Mouse (Mus musculus): ENCODE data around the gene AC131692.1.

The AC131692.1 gene

GRCm38 (mm10) chr19:6067724-6068415, 26.3 kb upstream of the AC131692.1 start, which contains the start of gene Tm7sf2:
Gene Tm7sf2, minus strand, starts transcription at chr19:6068373.
- DNase-seq (ENCODE audit: low read depth, low spot score), result no peak

- DNase-seq (ENCODE audit: low read depth, low spot score), result no peak
These were observed 25.3 kb upstream of the AC131692.1 start for GRCm38 (mm10) chr19:6068951-6069350.

GRCm38 (mm10) chr19:6069851-6070250, 24.4 kb upstream of the AC131692.1 start:
- no peak for DNase-seq (ENCODE audit: low read depth, low spot score)

GRCm38 (mm10) chr19:6070571-6071250, 23.5 kb upstream of the AC131692.1 start:
- DNase-seq (ENCODE audit: low read depth, low spot score), result no peak

- no peak for DNase-seq (ENCODE audit: low read depth, low spot score)
These were observed 23.0 kb upstream of the AC131692.1 start for GRCm38 (mm10) chr19:6071261-6071660.

- no peak for DNase-seq (ENCODE audit: low read depth, low spot score)
These were observed 20.3 kb upstream of the AC131692.1 start for GRCm38 (mm10) chr19:6073889-6074288.

GRCm38 (mm10) chr19:6076564-6077393, 17.4 kb upstream of the AC131692.1 start, which contains the start of gene Vps51:
Gene Vps51, minus strand, starts transcription at chr19:6077231.
- DNase-seq (ENCODE audit: low read depth, low spot score), result peak; percentile 84

- DNase-seq (ENCODE audit: low read depth, low spot score), result no peak
These were observed 14.2 kb upstream of the AC131692.1 start, which contains the start of gene Tmem262 for GRCm38 (mm10) chr19:6079983-6080480. Gene Tmem262, plus strand, starts transcription at chr19:6080033.

- no peak for DNase-seq (ENCODE audit: low read depth, low spot score)
These were observed 12.1 kb upstream of the AC131692.1 start, which contains the start of gene Gm28374 for GRCm38 (mm10) chr19:6082156-6082555. Gene Gm28374, minus strand, starts transcription at chr19:6082256.

GRCm38 (mm10) chr19:6084478-6085248, 9.6 kb upstream of the AC131692.1 start, which contains the start of the genes Zfpl1 and Cdca5:
Gene Zfpl1, minus strand, starts transcription at chr19:6084956.
Gene Cdca5, plus strand, starts transcription at chr19:6084983.
- DNase-seq (ENCODE audit: low read depth, low spot score), result peak; percentile 98

- DNase-seq (ENCODE audit: low read depth, low spot score), result no peak
These were observed 8.8 kb upstream of the AC131692.1 start for GRCm38 (mm10) chr19:6085417-6085879.

GRCm38 (mm10) chr19:6088841-6089240, 5.4 kb upstream of the AC131692.1 start:
- DNase-seq (ENCODE audit: low read depth, low spot score), result no peak

- DNase-seq (ENCODE audit: low read depth, low spot score), result no peak
These were observed 3.6 kb downstream of the AC131692.1 start for GRCm38 (mm10) chr19:6097847-6098246.

- DNase-seq (ENCODE audit: low read depth, low spot score), result no peak
These were observed 7.0 kb downstream of the AC131692.1 start for GRCm38 (mm10) chr19:6101186-6101585.

- no peak for DNase-seq (ENCODE audit: low read depth, low spot score)
These were observed 8.1 kb downstream of the AC131692.1 start for GRCm38 (mm10) chr19:6102169-6102853.

GRCm38 (mm10) chr19:6104476-6104875, 10.3 kb downstream of the AC131692.1 start:
- no peak for DNase-seq (ENCODE audit: low read depth, low spot score)

- DNase-seq (ENCODE audit: low read depth, low spot score), result no peak
These were observed 11.4 kb downstream of the AC131692.1 start, which contains the start of gene Naaladl1 for GRCm38 (mm10) chr19:6105586-6105985. Gene Naaladl1, plus strand, starts transcription at chr19:6105782.

GRCm38 (mm10) chr19:6113116-6113515, 18.9 kb downstream of the AC131692.1 start:
- DNase-seq (ENCODE audit: low read depth, low spot score), result no peak

GRCm38 (mm10) chr19:6116113-6116850, 22.1 kb downstream of the AC131692.1 start:
- DNase-seq (ENCODE audit: low read depth, low spot score), result no peak
